Mouse (Mus musculus) liver, embryonic 14.5 days (tissue): ENCODE data around the gene Anxa4.

Experiments used
- CTCF ChIP-seq: IDR thresholded peaks from 2 replicates; pipeline ENCODE4 v1.5.1; 2016; ENCODE audit warnings: antibody characterized with exemption, low read depth, control low read depth
- EP300 ChIP-seq: IDR thresholded peaks from 2 replicates; pipeline ENCODE4 v1.6.1; 2016; ENCODE audit warnings: antibody characterized with exemption, low read depth

GRCm38 (mm10) chr6:86815436-86815835 is 22.1 kb upstream of the Anxa4 start:
- TF ChIP-seq EP300 (no peak), CTCF (no peak)
